Mouse (Mus musculus) MEL (cell line): ENCODE data around the gene Otud5. TPM values are rescaled to one million over a fixed set of nuclear protein-coding genes. Genes with fewer than 3 reads are reported as not detected.

ENCODE experiments used
- DNase-seq: peaks from one replicate; pipeline ENCODE4 v3.0.0; 2011; ENCODE audit warnings: low read depth, low spot score
- H3K27ac ChIP-seq: 2 replicates; pipeline ENCODE4 v1.5.1; 2012; ENCODE audit warnings: low read depth, mild to moderate bottlenecking, control low read depth, low read length, moderate library complexity; ENCODE audit not compliant: control insufficient read depth
- H3K27me3 ChIP-seq, 2 experiments: fragments of 150-350 bp in 1 of 2; sonication (generic) in 1 of 2; 2 replicates each; pipeline ENCODE4 v1.6.1; 2012; ENCODE audit warnings: low read length in 2 of 2, mild to moderate bottlenecking in 2 of 2, improper control_type of control experiment in 1 of 2, moderate library complexity in 1 of 2; ENCODE audit not compliant: insufficient read depth in 2 of 2, control insufficient read depth in 1 of 2
- H3K36me3 ChIP-seq, 2 experiments: 2 replicates each; pipeline ENCODE4 v1.6.1; 2012 to 2014; ENCODE audit warnings: low read length in 2 of 2, improper control_type of control experiment in 1 of 2, inconsistent platforms in 1 of 2, mild to moderate bottlenecking in 1 of 2; ENCODE audit not compliant: insufficient read depth in 2 of 2, control insufficient read depth in 1 of 2
- H3K4me1 ChIP-seq, 2 experiments: fragments of 150-350 bp in 1 of 2; sonication (generic) in 1 of 2; 2 replicates each; pipeline ENCODE4 v1.6.1; 2012; ENCODE audit warnings: low read length in 2 of 2, improper control_type of control experiment in 1 of 2, mild to moderate bottlenecking in 1 of 2; ENCODE audit not compliant: insufficient read depth in 2 of 2, control insufficient read depth in 1 of 2
- H3K4me3 ChIP-seq, 2 experiments: fragments of 150-350 bp in 1 of 2; sonication (generic) in 1 of 2; 2 replicates each; pipeline ENCODE4 v1.5.1; 2012; ENCODE audit warnings: low read depth in 2 of 2, low read length in 2 of 2, mild to moderate bottlenecking in 2 of 2, moderate library complexity in 2 of 2, control low read depth in 1 of 2, improper control_type of control experiment in 1 of 2; ENCODE audit not compliant: control insufficient read depth in 1 of 2, insufficient read depth in 1 of 2
- H3K79me2 ChIP-seq: 2 replicates; pipeline ENCODE4 v1.6.1; 2012; ENCODE audit warnings: mild to moderate bottlenecking, low read length, moderate library complexity; ENCODE audit not compliant: control insufficient read depth, poor library complexity, insufficient read depth
- H3K9ac ChIP-seq: 2 replicates; pipeline ENCODE4 v1.6.1; 2012; ENCODE audit warnings: low read depth, mild to moderate bottlenecking, control low read depth, low read length, moderate library complexity; ENCODE audit not compliant: control insufficient read depth, poor library complexity, severe bottlenecking
- H3K9me3 ChIP-seq: fragments of 150-350 bp; sonication (generic); replicated peaks from 2 replicates; pipeline ENCODE4 v1.6.1; 2012; ENCODE audit warnings: mild to moderate bottlenecking, low read length, improper control_type of control experiment, moderate library complexity; ENCODE audit not compliant: insufficient read depth
- BHLHE40 ChIP-seq: IDR thresholded peaks from 2 replicates; pipeline ENCODE4 v1.6.1; 2012; ENCODE audit warnings: low read depth, mild to moderate bottlenecking, inconsistent platforms, low read length, improper control_type of control experiment, borderline replicate concordance
- CHD1 ChIP-seq: IDR thresholded peaks from 2 replicates; pipeline ENCODE4 v1.6.1; 2012; ENCODE audit warnings: low read depth, mild to moderate bottlenecking, inconsistent platforms, low read length, improper control_type of control experiment
- CHD2 ChIP-seq: IDR thresholded peaks from 2 replicates; pipeline ENCODE4 v1.6.1; 2011; ENCODE audit warnings: low read length, improper control_type of control experiment
- CTCF ChIP-seq, 3 experiments: IDR thresholded peaks in 2 of 3; conservative IDR thresholded peaks in 1 of 3; 2 replicates each; pipeline ENCODE4 v1.5.1; 2011 to 2012; ENCODE audit warnings: low read length in 3 of 3, low read depth in 2 of 3, mild to moderate bottlenecking in 2 of 3, improper control_type of control experiment in 1 of 3, inconsistent platforms in 1 of 3, mixed read lengths in 1 of 3, moderate library complexity in 1 of 3; ENCODE audit not compliant: control insufficient read depth in 1 of 3, insufficient read depth in 1 of 3, poor library complexity in 1 of 3, severe bottlenecking in 1 of 3
- E2F4 ChIP-seq: IDR thresholded peaks from 2 replicates; pipeline ENCODE4 v1.6.1; 2011; ENCODE audit warnings: low read depth, low read length, improper control_type of control experiment, borderline replicate concordance
- ELF1 ChIP-seq: IDR thresholded peaks from 2 replicates; pipeline ENCODE4 v1.6.1; 2014; ENCODE audit warnings: low read depth, mild to moderate bottlenecking, inconsistent platforms, low read length, improper control_type of control experiment, moderate library complexity
- EP300 ChIP-seq, 2 experiments: IDR thresholded peaks; 2 replicates each; pipeline ENCODE4 v1.6.1; 2011; ENCODE audit warnings: improper control_type of control experiment in 2 of 2, low read length in 2 of 2, low read depth in 1 of 2, mild to moderate bottlenecking in 1 of 2
- ETS1 ChIP-seq: IDR thresholded peaks from 2 replicates; pipeline ENCODE4 v1.6.1; 2012; ENCODE audit warnings: low read depth, mild to moderate bottlenecking, inconsistent platforms, low read length, improper control_type of control experiment, moderate library complexity
- GABPA ChIP-seq: IDR thresholded peaks from 2 replicates; pipeline ENCODE4 v1.6.1; 2012; ENCODE audit warnings: low read depth, mild to moderate bottlenecking, inconsistent platforms, low read length, improper control_type of control experiment, moderate library complexity
- GATA1 ChIP-seq: IDR thresholded peaks from 2 replicates; pipeline ENCODE4 v1.6.1; 2011; ENCODE audit warnings: low read depth, low read length, improper control_type of control experiment
- HCFC1 ChIP-seq: IDR thresholded peaks from 2 replicates; pipeline ENCODE4 v1.6.1; 2012; ENCODE audit warnings: low read depth, mild to moderate bottlenecking, inconsistent platforms, low read length, improper control_type of control experiment, moderate library complexity
- JUND ChIP-seq: IDR thresholded peaks from 2 replicates; pipeline ENCODE4 v1.6.1; 2011; ENCODE audit warnings: low read depth, mild to moderate bottlenecking, improper control_type of control experiment, low read length
- KAT2A ChIP-seq: conservative IDR thresholded peaks from 2 replicates; pipeline ENCODE4 v1.6.1; 2012; ENCODE audit warnings: low read depth, low read length, improper control_type of control experiment, inconsistent platforms
- MAFK ChIP-seq: IDR thresholded peaks from 2 replicates; pipeline ENCODE4 v1.6.1; 2011; ENCODE audit warnings: low read depth, mild to moderate bottlenecking, low read length, improper control_type of control experiment, borderline replicate concordance
- MAX ChIP-seq: IDR thresholded peaks from 2 replicates; pipeline ENCODE4 v1.6.1; 2011; ENCODE audit warnings: low read length, improper control_type of control experiment
- MAZ ChIP-seq: IDR thresholded peaks from 2 replicates; pipeline ENCODE4 v1.6.1; 2012; ENCODE audit warnings: low read depth, mild to moderate bottlenecking, inconsistent platforms, low read length, improper control_type of control experiment
- MYB ChIP-seq: IDR thresholded peaks from 2 replicates; pipeline ENCODE4 v1.6.1; 2011; ENCODE audit warnings: mild to moderate bottlenecking, low read depth, low read length, improper control_type of control experiment
- MYC ChIP-seq: IDR thresholded peaks from 2 replicates; pipeline ENCODE4 v1.6.1; 2011; ENCODE audit warnings: low read depth, mild to moderate bottlenecking, low read length, improper control_type of control experiment, moderate library complexity
- NELFE ChIP-seq: IDR thresholded peaks from 2 replicates; pipeline ENCODE4 v1.6.1; 2011; ENCODE audit warnings: low read depth, low read length, improper control_type of control experiment
- NRF1 ChIP-seq: IDR thresholded peaks from 2 replicates; pipeline ENCODE4 v1.6.1; 2014; ENCODE audit warnings: low read depth, mild to moderate bottlenecking, inconsistent platforms, low read length, improper control_type of control experiment, moderate library complexity; ENCODE audit not compliant: poor library complexity, insufficient read depth, severe bottlenecking
- POLR2A ChIP-seq, 2 experiments: IDR thresholded peaks; 2 replicates each; pipeline ENCODE4 v1.6.1; 2011 to 2012; ENCODE audit warnings: low read length in 2 of 2, mild to moderate bottlenecking in 2 of 2, control low read depth in 1 of 2, improper control_type of control experiment in 1 of 2, low read depth in 1 of 2, moderate library complexity in 1 of 2; ENCODE audit not compliant: control insufficient read depth in 1 of 2, insufficient read depth in 1 of 2, poor library complexity in 1 of 2
- POLR2AphosphoS2 ChIP-seq: IDR thresholded peaks from 2 replicates; pipeline ENCODE4 v1.6.1; 2011; ENCODE audit warnings: low read length, improper control_type of control experiment
- POLR2AphosphoS5 ChIP-seq: IDR thresholded peaks from 2 replicates; pipeline ENCODE4 v1.6.1; 2012; ENCODE audit warnings: low read depth, borderline replicate concordance, mild to moderate bottlenecking, inconsistent platforms, low read length, moderate library complexity, mixed read lengths
- RAD21 ChIP-seq: IDR thresholded peaks from 2 replicates; pipeline ENCODE4 v1.6.1; 2011; ENCODE audit warnings: mild to moderate bottlenecking, low read depth, low read length, improper control_type of control experiment
- RCOR1 ChIP-seq: IDR thresholded peaks from 2 replicates; pipeline ENCODE4 v1.6.1; 2012; ENCODE audit warnings: low read depth, mild to moderate bottlenecking, inconsistent platforms, low read length, improper control_type of control experiment
- SIN3A ChIP-seq: IDR thresholded peaks from 2 replicates; pipeline ENCODE4 v1.6.1; 2012; ENCODE audit warnings: low read length, improper control_type of control experiment, inconsistent platforms
- SMC3 ChIP-seq: IDR thresholded peaks from 2 replicates; pipeline ENCODE4 v1.6.1; 2011; ENCODE audit warnings: low read depth, low read length, improper control_type of control experiment
- TAL1 ChIP-seq: IDR thresholded peaks from 2 replicates; pipeline ENCODE4 v1.6.1; 2012; ENCODE audit warnings: mild to moderate bottlenecking, inconsistent platforms, low read length, moderate library complexity, mixed read lengths
- TBP ChIP-seq: IDR thresholded peaks from 2 replicates; pipeline ENCODE4 v1.8.0; 2011; ENCODE audit warnings: low read depth, low read length, improper control_type of control experiment
- TCF12 ChIP-seq: IDR thresholded peaks from 2 replicates; pipeline ENCODE4 v1.6.1; 2014; ENCODE audit warnings: low read depth, mild to moderate bottlenecking, inconsistent platforms, low read length, improper control_type of control experiment, moderate library complexity
- UBTF ChIP-seq: IDR thresholded peaks from 2 replicates; pipeline ENCODE4 v1.6.1; 2012; ENCODE audit warnings: low read depth, mild to moderate bottlenecking, inconsistent platforms, low read length, improper control_type of control experiment, moderate library complexity, borderline replicate concordance; ENCODE audit not compliant: insufficient read depth
- USF1 ChIP-seq: IDR thresholded peaks from 2 replicates; pipeline ENCODE4 v1.6.1; 2014; ENCODE audit warnings: low read depth, mild to moderate bottlenecking, inconsistent platforms, low read length, improper control_type of control experiment, moderate library complexity
- USF2 ChIP-seq, 2 experiments: IDR thresholded peaks; 2 replicates each; pipeline ENCODE4 v1.6.1; 2011 to 2012; ENCODE audit warnings: improper control_type of control experiment in 2 of 2, low read length in 2 of 2, borderline replicate concordance in 1 of 2, inconsistent platforms in 1 of 2, low read depth in 1 of 2, mild to moderate bottlenecking in 1 of 2; ENCODE audit not compliant: insufficient read depth in 1 of 2
- ZC3H11A ChIP-seq: IDR thresholded peaks from 2 replicates; pipeline ENCODE4 v1.6.1; 2012; ENCODE audit warnings: low read depth, mild to moderate bottlenecking, inconsistent platforms, low read length, improper control_type of control experiment
- ZKSCAN1 ChIP-seq: IDR thresholded peaks from 2 replicates; pipeline ENCODE4 v1.6.1; 2012; ENCODE audit warnings: low read depth, mild to moderate bottlenecking, inconsistent platforms, low read length, improper control_type of control experiment, moderate library complexity
- ZMIZ1 ChIP-seq: IDR thresholded peaks from 2 replicates; pipeline ENCODE4 v1.6.1; 2012; ENCODE audit warnings: low read depth, mild to moderate bottlenecking, inconsistent platforms, low read length, improper control_type of control experiment, moderate library complexity
- ZNF384 ChIP-seq: IDR thresholded peaks from 2 replicates; pipeline ENCODE4 v1.6.1; 2012; ENCODE audit warnings: low read depth, mild to moderate bottlenecking, inconsistent platforms, low read length, improper control_type of control experiment
- polyA plus RNA-seq, 2 experiments: library from polyadenylated mRNA; stranded (reverse) in 1 of 2; unstranded in 1 of 2; fragments of >175 nt in 1 of 2; fragments of >200 nt in 1 of 2; gene quantifications; 2 replicates each; pipeline versions ENCODE4 v1.2.1 to v1.2.4; 2012; ENCODE audit warnings: low replicate concordance in 2 of 2, low read depth in 1 of 2; ENCODE audit not compliant: insufficient read length in 2 of 2, insufficient read depth in 1 of 2, missing spikeins in 1 of 2
- total RNA-seq: library from RNA; depleted of rRNA; stranded (reverse); fragments of 300-350 nt; gene quantifications from 2 replicates; pipeline ENCODE4 v1.2.3, GENCODE M21; 2012

The Otud5 gene
- total and polyA plus RNA-seq, 3 experiments = 76.4 to 1,180 (median 197) TPM

DNA sequence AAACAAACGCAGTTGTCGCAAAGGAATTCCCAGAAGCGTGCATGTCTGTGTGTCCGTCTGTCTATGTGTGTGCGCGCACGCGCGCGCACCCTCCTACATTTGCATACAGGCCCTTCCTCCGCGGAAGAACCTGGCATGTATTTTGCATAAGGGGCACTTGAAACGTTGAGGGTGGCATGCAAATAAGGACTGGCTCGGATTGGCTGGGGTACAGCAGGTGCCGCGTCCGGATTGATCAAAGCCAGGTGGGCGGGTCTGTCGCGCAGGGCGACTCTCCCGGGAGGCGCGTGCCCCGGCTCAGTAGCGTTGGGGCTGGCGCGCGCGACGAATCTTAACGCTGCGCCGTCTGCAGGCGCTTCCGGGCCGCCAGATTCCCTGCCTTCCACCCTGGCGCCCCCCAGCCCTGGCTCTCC lies 36.8 kb downstream of the Otud5 start, which contains the start of gene Pim2:
Gene Pim2 (plus strand): TSS at position 256 of the 413 bp plus-strand sequence.
- H3K27me3 ChIP-seq = no peaks in the 10 kb centered on the region
- peaks cover 2 to 8% of the 10 kb centered on the region in 2 experiments; a peak in 3 of 4 replicates for H3K36me3 ChIP-seq
- peak within 1 kb of the TSS; percentile 16; the same call in 1 of the 2 replicates for H3K27ac ChIP-seq
- peak within 1 kb of the TSS; percentile 63 to 80 for H3K4me3 ChIP-seq
- DNase-seq = peak; percentile 98
- H3K9me3 ChIP-seq = no peaks in the 10 kb centered on the region
- peak within 1 kb of the TSS; percentile 70 for H3K9ac ChIP-seq
- H3K79me2 ChIP-seq = no peaks in the 10 kb centered on the region; the same call in 1 of the 2 replicates
- peaks cover 5 to 11% of the 10 kb centered on the region in 2 experiments for H3K4me1 ChIP-seq
- TF ChIP-seq HCFC1 (peak; percentile 61), GATA1 (no peak), RCOR1 (no peak), USF1 (peak; percentile 81), NRF1 (peak; percentile 77), TBP (peak; percentile 77), ETS1 (0 out of 2 replicates have a peak, but pooled peaks have one; percentile 1), EP300 (IDR thresholded peaks at IDR 0.05; ENCODE audit: low read depth in 1 of 2, low read length in 2 of 2) (no peak), ELF1 (0 out of 2 replicates have a peak, but pooled peaks have one; percentile 37), JUND (no peak), RAD21 (no peak), SIN3A (0 out of 2 replicates have a peak, but pooled peaks have one; percentile 35), MAFK (no peak), TAL1 (no peak), BHLHE40 (no peak), USF2 (IDR thresholded peaks at IDR 0.05; ENCODE audit: borderline replicate concordance in 1 of 2, insufficient read depth in 1 of 2, low read depth in 1 of 2, low read length in 2 of 2) (no peak), TCF12 (0 out of 2 replicates have a peak, but pooled peaks have one; percentile 41), CHD1 (no peak), MYB (no peak), ZKSCAN1 (0 out of 2 replicates have a peak, but pooled peaks have one; percentile 29), POLR2AphosphoS2 (peak; percentile 97), MAX (peak; percentile 80), NELFE (peak; percentile 71), ZNF384 (no peak), GABPA (no peak), UBTF (no peak), CTCF (IDR thresholded peaks at IDR 0.05 in 2 of 3, conservative IDR thresholded peaks at IDR 0.05 in 1 of 3; ENCODE audit: control insufficient read depth in 1 of 3, insufficient read depth in 1 of 3, low read depth in 2 of 3, low read length in 3 of 3, poor library complexity in 1 of 3, severe bottlenecking in 1 of 3) (0 out of 6 replicates have a peak, but pooled peaks of 1 of the 3 experiments have one; percentile 1), CHD2 (no peak), MAZ (no peak), POLR2A (IDR thresholded peaks at IDR 0.05; ENCODE audit: control insufficient read depth in 1 of 2, insufficient read depth in 1 of 2, low read depth in 1 of 2, low read length in 2 of 2, poor library complexity in 1 of 2) (peak; percentile 70 to 79; a peak in 2 of 4 replicates), ZC3H11A (no peak), POLR2AphosphoS5 (no peak), E2F4 (no peak), KAT2A (no peak), ZMIZ1 (peak; percentile 28; the same call in 1 of the 2 replicates), SMC3 (no peak), MYC (peak; percentile 71)
